Mouse (Mus musculus) heart, postnatal 25 days (tissue): ENCODE results near the gene Tspan5. TPM values are rescaled to one million over a fixed set of nuclear protein-coding genes. Genes with fewer than 3 reads are reported as not detected.

Experiments
- DNase-seq: peaks from one replicate; pipeline ENCODE4 v3.0.0; 2022; ENCODE audit warnings: low spot score
- intact Hi-C: fragments of 180-260 bp; cut with DNase I; formaldehyde crosslinking; loops from one replicate; pipeline ENCODE4 v1.15.1; 2025
- total RNA-seq, 2 experiments: library from RNA; stranded (reverse); gene quantifications; 2 replicates each; pipeline ENCODE4 v1.2.3; 2021

Tspan5 gene
- total RNA-seq, 2 experiments from 2014 or later = 7.2 to 8.6 TPM

DNA sequence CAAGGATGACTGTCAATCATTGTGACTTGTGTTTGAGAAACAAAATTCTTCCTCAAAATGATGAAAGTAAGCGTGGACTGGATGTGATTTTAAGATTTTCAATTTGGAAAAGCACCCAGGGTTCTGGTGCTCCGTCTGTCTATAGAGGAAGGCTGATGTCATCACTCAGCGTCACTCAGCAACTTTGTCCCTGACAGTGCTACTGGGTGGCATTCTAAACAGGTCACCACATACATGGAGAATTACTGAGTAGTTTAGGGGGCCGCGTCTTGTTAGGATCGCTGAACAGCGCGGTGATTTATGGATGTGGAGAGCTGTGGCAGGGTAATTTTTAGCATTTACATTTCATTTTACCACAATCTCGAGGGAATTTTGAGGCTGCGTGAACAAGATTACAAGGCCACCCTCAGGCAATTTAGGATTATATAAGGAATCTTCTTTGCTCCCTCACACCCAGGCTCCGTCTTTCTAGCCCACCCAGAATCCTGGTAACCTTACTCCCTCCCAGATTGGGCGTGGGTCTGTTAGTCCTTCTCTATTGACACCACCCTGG, 26.6 kb downstream of the Tspan5 start:
- intact Hi-C loops = no loop called here

DNA sequence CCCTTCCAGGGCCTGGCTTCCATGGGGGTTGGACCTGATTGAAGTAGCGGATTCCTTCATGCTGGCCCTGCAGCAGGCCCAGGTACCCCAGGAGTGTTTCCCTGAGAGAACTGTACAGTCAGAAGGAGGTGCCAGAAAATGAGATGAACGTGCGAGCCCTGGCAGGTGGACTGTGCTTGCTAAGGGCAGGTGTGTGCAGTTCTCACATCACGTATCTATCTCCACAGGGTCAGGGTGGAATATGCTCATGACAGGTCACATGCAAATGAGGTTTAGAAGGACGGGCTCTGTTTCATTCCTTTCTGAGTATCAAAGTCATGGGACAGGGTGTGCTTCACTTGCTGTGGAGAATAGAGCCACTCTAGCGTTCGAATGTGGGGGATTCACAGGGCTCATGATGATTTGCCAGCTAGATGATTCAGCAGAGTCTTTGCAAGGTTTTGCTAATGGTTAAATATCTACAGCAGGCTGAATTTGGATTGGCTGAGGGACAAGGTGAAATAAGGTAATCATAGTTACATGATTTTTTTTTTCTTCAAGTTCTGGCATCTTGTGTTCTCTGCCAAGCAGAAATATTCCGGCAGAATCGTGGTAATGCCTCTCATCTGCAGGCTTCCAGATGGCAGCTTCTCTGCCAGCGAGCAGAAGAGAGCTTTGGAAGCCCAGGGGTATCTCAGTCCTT, 28.8 kb downstream of the Tspan5 start:
- intact Hi-C loops = no loop called here
- DNase-seq = no peak

More for the DNA sequence above, 26.6 kb downstream of the Tspan5 start:
- no peak for DNase-seq

DNA sequence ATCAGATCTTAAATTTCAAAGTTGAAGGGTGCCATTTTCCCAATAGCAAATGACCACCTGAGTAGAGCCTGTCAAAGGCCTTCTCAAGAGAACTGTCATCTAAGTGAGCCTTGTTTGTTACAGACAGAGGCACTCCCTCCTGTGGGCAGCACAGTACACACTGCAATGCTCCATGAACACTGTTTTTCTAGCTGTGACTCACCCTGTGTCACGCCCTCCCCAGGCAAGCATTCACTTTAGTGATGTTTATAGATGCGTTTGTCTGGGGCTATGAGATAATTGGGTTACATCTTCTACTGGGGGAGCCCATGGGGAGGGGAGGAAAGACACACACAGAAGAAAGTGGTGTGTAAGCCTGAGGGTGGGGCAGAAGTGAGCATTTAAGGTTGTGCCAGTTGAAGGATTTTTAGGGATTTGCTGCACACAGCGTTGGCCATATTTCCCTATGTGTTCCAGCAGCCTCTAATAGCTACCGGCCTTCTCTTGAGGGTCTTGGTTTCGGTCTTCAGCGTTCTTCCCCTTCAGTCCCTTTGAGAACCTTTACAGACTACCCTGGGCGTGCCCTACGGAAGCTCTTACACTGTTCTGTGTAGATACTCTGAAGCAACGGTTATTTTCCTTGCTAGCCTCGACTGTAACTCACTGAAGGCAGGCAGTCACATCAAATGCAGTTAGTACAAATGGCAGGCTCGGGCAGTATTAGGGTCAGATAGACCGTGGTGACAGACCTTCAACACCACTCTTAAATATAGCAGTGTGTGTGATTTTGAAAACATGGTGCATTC, 29.7 kb downstream of the Tspan5 start:
- DNase-seq = no peak
- intact Hi-C loops = no loop called here

DNA sequence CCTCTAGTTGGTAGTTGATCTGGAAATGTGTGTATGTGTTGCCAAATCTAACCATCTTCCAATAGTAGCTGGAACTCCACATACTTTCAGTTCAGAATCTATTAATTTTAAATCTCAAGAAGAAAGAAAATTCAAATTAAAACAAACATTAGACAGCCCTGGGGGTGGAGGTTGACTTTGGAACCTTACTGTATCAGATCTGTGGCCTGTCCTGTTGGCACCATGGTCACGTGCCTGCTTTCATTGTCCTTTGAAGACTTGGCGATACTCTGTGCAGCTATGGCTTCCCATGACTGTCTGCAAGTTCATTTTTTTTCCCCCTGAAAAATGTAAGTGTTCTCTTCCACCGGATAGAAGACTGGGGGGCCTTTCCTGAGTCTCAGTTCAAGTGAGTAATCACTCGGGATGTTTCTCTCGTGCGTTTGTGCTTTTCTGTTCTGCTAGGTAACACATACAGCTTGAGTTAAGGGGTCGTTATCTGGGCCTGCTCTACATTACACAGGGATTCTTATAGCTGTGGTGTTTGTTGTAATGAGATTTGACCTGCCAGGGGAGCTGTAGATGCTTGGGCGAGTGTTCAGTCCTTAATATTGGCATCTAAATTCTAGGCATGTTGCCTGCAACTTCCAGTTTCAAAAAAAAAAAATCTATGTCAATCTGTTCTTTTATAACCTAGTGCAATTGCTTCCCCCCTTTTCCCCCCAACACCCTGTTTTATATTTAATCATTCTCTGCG, 32.0 kb downstream of the Tspan5 start:
- intact Hi-C loops = no loop called here
- no peak for DNase-seq

DNA sequence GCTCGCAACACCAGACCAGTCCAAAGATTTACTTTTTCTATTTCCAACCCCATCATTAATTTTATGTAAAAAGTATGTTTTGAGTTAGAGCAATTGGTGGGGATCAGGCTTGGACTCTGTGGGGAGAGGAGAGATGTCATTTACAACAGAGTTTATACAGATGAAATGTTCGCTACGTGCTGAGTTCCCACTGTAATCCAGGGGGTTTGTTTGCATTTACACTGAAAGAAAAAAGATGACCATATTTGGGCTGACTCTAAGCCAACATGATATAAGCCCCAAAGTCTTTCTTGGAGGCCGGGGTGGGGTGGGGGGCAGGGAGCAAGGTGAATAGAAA, 32.6 kb downstream of the Tspan5 start:
- no peak for DNase-seq
- intact Hi-C loops = no loop called here

DNA sequence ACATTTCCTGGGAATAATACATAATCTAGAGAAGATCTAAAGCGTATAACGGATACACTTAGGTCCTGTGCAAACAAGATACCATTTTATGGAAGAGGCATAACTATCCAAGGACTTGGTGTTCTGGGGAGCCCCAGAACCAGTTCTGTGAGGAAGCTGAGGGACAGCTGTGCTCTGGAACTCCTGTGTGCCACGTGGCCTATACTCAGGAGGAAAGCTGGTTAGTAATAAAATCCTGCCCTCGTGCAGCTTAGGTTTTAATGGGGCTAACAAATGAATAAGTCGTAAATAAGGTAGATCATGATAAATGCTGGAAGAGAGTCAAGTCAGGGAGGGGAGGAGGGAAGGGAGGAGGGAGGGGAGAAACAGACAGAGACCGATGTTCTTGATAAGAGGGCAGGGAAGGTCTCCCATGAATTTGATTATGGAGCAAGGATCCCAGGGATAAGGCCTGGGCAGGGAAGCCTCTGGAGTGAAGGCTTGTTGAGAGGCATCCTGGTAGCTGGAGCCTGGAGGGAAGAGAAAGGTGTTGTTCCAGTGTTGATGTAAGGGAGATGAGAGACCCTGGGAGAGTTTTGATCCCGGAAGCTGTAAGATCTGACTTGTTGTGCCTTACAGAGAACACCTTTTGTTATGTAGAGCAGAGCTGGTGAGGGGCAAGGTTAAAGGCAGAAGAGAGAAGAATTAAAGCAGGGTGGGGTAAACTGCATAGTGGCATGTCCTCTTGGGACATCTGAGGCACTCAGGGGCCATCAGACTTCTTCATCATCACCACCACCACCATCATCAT, 34.1 kb downstream of the Tspan5 start:
- intact Hi-C loops = no loop called here
- no peak for DNase-seq

DNA sequence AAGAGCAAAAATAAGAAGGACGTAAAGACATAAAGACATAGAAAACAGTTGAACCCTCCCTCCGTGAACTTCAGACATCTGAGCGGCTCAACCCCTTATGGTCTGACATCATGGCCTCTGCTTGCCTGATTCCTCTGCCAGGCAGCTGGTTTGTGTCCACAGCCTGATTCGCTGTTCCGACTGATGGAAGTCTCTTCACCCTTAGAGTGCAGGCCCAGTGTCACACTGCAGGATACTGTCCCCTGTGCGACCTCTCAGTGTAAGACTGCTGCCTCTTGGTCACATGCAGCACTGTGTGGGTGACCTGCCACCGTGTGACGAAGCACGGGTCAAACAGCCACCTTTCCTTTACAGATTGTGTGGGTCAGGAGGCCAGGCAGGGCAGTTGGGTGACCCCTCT, 39.5 kb downstream of the Tspan5 start:
- intact Hi-C loops = no loop called here
- no peak for DNase-seq

DNA sequence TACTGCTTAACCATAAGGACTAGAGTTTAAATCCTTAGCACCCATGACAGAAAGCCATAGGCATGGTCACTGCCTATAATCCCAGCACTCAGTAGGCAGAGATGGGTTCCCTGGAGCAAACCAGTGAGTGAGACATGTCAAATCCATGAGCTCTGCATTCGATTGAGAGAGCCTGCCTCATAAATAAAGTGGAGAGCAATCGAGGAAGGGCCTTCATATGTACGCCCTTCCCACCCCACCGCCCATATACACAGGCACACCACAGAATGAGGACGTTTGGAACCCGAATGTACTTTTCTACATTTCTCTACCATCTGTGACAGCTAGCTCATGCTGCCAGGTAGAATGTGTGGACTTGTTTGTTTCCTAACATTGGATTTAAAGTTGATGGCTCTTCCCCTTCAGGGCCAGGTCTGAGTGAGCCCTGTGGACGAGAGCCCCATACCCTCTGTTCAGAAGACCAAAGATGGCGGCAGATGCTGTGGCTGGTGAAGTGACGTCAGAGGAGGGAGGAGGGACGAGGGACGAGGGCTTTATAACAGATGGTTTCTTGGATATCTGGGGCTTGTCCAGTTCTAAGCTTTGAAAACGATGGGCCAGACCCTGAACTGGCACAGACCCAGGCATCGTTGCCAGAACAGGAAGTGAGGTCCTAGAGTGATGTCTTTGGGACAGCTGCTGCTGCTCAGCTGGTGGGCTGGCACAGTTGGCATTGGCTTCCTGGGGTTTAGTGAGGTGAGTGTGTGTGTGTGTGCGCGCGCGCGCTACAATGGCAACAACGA, 42.1 kb downstream of the Tspan5 start:
- intact Hi-C loops = no loop called here
- DNase-seq = no peak

DNA sequence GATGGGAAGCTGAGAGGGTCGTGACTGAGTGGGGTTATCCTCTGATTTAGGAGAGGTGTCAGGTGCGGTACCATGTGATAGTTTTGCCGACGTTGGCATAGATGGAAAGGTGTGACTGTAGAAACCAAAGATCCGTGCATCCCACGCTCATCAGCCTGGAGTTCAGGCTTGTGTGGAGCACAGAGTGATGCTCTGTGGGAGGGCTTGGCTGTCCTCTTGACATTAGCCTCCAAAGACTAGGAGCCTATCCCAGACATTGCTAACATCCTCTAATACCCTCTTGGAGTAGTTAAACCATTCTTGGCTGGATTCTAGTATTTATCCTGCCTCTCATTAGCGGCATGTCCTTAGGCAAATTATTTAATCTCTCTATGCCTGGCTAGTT, 42.6 kb downstream of the Tspan5 start:
- intact Hi-C loops = no loop called here
- no peak for DNase-seq

DNA sequence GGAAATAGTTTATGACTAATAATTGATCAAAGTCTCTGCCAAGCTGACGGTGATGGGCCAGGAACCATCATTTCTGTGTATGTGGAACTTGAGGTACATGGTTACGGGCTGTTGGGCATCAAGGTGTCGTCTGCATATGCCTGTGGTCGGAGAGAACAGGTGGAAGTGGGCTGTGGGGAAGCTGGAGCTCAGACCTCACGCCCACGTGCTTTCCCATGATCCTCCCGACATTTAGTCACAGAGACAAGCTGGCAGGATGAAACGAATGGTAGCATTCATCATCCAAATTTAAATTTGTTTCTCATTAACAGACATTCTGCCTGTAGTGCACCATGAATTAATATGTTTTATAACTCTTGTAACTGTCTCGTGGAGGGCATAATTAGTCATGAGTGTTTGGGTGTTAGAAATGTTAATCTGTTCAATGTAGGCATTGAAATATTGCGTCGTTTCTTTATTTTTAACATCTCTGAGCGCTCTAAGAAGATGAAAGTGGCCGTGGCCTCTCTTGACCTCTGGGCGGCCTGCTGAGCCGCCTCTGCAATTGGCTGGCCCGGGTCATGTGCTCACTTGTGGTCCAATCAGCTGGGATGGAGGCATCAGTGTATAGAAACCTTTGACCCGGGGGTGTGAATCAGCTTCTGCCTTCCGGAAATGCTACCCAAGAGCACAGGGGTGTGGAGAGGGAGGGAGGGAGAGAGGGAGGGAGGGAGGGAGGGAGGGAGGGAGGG, 45.9 kb downstream of the Tspan5 start:
- intact Hi-C loops = no loop called here
- DNase-seq = no peak

DNA sequence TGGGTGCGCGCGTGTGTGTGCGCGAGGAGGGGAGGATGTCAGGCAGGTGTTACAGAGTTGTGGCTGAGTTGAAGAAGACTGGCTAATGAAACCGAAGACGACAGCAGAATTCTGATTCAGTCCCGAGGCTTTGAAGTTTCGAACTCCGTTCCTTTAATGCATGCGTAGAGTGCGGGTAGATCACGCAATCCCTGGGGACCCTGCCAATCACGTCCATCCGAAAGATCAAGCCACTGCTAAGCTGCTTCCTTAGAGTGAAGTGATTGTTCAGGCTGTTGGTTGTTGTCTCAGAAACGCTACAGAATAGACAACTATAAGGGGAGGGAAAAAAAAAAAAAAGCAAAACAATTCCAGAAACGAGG, 46.5 kb downstream of the Tspan5 start:
- intact Hi-C loops = no loop called here
- DNase-seq = no peak

DNA sequence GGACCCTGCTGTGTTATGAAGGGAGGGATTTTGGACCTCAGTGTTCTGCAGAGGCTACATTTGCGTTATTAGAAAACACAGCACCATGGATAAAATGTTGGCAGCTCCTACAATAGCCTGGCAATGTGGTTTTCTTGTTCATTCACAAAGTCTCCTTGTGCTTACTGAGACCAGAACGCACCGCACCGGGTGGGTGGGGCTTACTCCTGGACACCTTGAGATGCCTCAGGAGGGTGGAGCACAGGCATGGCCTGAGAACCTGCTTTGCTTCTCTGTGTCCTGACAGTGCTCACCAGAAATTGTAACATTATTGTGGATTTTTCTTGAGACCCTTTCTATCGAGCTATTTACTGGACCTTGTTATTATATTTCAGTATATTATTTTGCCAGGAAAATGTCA, 47.3 kb downstream of the Tspan5 start:
- no peak for DNase-seq
- intact Hi-C loops = no loop called here

DNA sequence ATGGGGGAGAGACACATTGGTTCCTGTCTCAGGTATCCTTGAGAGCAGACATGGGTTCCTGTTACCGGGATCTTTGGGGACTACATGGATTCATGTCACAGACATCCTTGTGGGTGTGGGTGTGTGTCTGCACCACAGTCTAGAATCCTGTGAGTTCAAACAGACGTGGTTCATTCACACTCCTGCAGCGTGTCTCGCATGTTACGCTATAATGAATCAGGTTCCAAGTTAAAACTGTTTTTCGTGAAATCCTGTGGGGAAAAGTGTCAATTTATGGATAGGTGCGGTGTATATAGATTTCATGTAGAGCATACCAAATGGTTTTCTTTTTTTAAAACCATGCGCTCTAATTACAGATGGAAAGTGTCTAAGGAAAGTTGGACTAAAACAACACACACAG, 52.5 kb downstream of the Tspan5 start:
- no peak for DNase-seq
- intact Hi-C loops = no loop called here

DNA sequence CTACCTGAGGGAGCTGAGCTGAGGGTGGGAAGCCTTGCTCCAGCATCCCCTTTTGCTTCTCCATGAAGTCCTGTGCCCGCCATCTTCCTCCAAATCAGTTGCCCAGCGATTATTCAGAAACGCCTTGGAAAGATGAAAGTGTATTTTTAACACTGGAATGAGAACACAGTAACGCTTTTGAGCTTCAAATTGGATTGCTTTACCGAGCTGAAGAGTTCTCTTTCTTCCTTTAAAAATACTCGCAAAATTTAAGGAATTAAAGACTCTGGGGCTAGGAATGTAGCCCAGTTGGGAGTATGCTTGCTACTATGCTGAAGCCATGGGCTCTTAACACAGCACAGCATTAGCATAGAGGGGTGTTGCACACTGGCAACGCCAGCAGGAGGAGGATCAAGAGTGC, 54.0 kb downstream of the Tspan5 start:
- intact Hi-C loops = no loop called here
- DNase-seq = no peak

DNA sequence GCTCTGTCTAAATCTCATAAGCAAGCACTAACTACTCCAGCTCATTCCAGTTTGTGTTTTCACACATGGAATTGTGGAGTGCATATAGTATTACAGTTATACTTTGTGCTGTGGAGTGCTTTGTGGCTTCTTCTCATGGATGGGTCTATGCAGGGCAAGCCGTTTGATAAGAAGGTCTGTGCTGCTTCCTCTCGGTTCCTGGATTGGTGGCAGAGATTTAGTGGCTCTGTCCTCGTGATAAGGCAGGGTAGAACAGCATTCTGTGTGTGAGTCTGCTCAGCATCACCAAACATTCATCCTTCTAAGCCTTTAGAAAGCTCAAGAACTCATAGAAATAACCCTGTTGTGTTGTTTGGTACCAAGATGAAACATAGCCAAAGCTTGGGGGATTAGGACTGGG, 54.6 kb downstream of the Tspan5 start:
- no peak for DNase-seq
- intact Hi-C loops = no loop called here

DNA sequence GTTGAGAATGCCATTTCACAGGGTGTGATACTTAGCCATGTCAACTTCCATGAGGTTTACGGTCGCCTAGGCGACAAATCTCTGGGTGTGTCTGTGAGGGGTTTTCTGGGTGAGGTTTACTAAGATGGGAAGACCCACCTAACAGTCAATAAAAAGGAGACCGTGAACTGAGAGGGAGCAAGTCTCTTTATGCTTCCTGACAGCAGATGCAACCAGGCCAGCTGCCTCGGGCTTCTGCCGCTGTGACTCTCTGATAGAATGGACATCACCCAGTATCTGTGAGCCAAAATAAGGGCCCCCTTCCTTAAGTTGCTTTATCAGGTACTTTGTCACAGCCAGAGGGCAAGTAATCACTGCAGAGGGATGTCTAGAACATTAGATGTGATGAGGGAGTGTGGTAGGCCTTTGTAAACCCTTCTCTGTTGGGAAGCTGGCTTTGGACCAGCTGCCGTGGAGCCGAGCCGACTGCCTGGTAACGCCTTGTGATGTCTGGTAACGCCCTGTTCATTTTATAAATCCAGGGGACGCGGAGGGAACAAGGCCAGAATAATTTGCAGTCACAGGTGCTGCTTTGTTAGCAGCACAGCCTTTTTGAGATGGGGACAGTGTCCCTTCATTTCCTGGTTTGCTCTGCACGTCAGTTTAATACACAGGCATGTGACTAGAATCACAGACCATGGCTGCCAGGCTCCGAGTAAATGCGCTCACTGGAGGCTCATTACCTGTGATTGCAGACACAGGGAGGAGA, 58.8 kb downstream of the Tspan5 start:
- intact Hi-C loops = loop anchor here (5.0 kb wide), 1 partner anchor 59 kb away; the partner anchor contains the start of gene Tspan5
- no peak for DNase-seq

DNA sequence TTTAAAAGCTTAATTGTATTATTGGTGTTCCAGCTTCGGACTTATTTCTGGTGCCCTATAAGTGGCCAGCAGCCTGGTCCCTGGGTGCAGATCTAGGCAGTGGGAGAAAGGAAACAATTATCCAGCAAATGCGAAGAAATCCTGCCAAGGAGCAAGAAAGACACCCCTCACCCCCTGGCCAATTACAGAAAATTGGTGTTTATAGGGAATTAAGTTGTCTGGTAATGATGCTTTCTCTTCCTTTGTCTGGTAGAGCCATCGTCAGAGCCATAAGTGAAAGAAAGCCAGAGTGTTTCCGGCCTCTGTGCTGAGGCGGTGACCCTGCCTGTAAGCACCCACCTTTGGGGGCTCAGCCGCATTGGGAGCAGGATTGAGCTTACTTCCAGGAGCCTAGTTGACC, 59.7 kb downstream of the Tspan5 start:
- intact Hi-C loops = loop anchor here (5.0 kb wide), 1 partner anchor 59 kb away; the partner anchor contains the start of gene Tspan5
- no peak for DNase-seq
